Mouse (Mus musculus) common myeloid progenitor, adult 5-6 weeks (primary cell): ENCODE measurements around the gene Cfap126. TPM values are rescaled to one million over a fixed set of nuclear protein-coding genes. Genes with fewer than 3 reads are reported as not detected.
"Not testable (repeated sequence)": the region's sequence is repeated elsewhere in the genome, so short reads cannot be mapped to it uniquely, and the experiment has no call there.

Experiments used
- ATAC-seq: replicated peaks from 2 replicates; pipeline ENCODE4 v1.8.0; 2016; ENCODE audit warnings: low read depth, mild to moderate bottlenecking, moderate TSS enrichment, inconsistent platforms; ENCODE audit not compliant: poor library complexity, severe bottlenecking
- total RNA-seq: library from RNA; stranded (forward); fragments of 200-1000, 187-1606 nt; gene quantifications from 2 replicates; pipeline ENCODE4 v1.2.3, GENCODE M21; 2017

Gene Cfap126
- total RNA-seq, 1 experiment from 2014 or later, result 2.1 TPM

DNA sequence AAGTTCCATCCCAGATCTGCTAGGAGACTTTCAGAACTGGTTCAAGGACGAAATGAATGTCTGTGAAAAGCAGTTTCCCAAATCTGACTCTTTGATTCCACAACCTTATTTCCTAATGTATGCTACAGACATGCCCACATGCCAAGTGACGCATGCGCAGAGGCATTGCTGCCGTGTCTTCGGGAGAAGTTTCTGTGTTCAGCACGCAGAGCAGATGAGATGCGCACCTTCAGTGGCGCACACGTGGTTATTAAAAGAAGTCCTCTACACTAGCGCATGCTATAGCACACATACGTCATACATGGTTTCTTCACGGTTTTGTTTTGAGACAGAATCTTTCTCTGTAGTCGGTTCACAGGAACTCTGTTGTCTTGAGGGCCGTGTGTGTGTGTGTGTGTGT is 5.7 kb downstream of the Cfap126 start:
- no peak for ATAC-seq

DNA sequence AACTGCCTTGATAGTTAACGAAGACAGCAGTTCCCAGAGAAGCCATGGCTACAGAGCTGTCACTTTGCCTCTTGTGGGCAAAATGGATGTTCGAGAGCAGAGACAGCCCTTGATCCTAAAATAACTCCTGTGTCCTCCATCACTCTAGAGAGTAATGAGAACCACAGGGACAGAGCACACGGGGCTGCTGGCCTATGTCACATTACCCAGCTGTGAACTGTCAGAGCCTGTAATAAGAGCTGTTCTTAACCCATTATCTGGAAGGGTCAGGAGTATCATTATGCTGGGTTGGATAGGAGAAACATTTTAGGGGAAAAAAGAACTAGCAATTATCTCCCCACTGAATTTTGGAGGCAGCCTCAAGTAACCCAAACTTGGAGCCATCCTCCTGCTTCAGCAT is 7.2 kb downstream of the Cfap126 start:
- no peak for ATAC-seq

DNA sequence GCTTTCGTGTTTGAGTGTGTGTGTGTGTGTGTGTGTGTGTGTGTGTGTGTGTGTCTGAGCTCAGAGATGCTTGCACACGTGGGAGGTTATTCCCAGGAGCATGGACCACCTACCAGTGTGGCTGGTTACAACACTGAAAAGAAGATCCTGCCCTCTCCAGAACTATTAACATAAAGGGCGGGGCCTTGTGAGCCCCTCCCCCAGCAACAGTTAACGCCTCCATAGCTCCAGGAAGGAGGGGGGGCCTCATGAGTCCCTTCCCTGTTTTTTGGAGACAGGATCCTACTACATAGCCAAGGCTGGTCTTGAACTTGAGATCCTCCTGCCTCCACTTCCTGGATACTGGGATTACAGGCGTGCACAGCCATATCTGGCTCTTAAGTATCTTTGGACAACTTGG is 8.1 kb downstream of the Cfap126 start:
- ATAC-seq, result no peak

DNA sequence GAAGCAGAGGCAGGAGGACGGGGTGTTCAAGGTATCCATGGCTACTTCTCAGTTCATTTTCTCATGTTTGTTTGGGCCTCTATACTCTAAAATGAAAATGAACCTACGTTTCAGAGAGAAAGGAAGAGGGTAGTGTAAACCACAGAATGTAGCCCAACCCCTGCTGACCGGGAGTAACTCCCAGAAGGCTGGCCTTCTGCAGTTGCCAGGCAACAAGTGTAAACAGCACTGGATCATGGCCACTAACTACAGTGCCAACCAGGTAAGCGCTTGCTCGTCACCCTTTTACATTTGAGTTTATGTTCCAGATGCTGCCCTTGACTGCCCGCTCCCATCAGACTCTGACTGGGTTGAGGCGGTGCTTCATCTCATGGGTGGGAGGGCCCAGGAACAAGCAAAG is 9.2 kb downstream of the Cfap126 start:
- peak; percentile 87 for ATAC-seq

DNA sequence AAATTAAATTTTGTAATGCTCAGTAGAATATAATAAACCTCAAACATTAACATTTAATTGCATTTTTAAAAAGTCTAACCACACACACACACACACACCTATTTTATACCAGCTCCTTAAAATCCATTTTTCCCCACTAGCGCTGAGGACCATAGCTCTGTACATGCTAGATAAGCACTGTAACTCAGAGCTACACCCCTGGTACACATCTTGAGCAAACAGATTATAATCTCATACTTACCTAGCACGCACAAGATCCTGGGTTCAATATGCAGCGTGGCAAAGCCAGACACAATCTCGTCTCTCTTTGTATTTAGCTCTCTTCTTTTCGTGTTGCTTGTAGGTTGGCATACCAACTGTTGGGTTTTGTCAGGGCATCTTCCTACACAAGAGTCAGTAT is 10.7 kb downstream of the Cfap126 start:
- ATAC-seq, result no peak

DNA sequence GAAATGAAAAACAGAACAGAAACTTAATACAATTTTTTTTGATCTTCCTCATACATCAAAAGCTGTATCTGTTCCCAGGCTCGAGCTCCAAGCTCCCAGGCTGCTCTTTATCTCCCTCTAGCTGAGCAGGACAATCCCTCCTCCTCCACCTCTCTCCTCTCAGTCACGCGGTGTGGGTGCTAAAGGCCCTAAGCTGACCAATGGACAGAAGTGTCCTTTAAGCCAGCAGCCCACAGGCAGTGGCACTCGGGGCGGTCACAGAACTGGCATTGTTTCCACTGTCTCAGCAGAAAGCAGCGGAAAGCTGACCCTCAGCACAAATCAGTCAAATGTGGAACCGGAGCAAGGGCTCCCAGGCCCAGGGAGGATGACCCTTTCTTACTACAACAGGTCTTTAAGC is 15.5 kb downstream of the Cfap126 start:
- no peak for ATAC-seq

DNA sequence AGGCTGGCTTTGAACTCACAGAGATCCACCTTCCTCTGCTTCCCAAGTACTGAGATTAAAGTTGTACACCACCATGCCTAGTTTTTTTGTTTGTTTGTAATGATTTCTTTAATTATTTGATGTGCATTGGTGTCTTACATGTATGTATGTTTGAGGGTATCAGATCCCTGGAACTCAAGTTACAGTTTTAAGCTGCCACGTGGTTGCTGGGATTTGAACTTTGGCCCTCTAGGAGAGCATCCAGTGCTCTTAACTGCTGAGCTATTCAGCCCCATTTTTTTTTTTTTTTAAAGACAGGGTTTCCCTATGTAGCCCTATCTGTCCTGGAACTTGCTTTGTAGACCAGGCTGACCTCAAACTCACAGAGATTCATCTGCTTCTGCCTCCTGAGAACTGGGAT is 17.3 kb downstream of the Cfap126 start:
- no peak for ATAC-seq

DNA sequence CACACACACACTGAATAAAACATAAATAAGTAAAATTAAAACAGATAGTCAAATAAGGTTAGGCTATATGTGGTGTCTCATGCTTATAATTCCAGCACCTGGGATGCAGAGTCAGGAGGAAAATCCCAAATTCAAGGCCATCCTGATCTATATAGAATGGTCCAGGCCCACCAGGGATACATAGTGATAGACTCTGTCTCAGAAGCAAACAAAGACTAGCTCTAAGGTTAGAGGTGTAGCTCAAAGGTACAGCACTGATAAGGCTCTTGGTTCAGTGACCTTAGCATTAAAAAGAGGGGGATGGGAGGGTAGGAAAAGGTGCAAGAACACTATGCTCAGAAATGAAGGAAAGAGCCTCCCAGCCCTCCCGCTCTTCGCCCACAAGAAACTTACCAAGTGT is 21.9 kb downstream of the Cfap126 start:
- ATAC-seq, result no peak

DNA sequence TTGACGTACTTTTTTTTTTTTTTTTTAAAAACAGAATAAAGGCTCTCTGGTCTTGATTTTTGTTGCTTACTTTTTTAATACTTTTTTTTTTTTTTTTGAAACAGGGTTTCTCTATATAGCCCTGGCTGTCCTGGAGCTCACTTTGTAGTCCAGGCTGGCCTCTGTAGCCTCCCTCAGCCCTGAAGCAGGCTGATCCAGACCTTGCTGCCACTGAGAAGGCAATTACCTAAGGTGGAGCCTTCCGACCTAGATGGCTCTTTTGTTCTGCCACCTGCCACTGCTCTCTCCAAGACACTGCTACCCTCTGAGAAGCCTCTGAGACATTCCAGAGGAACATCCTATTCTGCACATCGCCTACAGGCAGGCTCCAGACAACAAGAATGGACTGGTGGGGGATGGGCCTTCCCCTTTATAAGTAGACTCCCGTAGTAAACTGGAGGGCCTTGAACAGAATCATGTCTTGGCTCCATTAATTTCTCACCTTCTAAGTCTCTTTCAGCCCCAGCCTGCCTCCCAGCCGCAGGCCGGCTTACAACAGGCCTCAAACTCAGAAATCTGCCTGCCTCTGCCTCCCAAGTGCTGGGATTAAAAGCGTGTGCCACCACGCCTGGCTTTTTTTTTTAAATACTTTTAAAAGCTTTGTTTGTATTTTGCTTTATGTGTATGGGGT is 23.9 kb downstream of the Cfap126 start:
- not testable (repeated sequence) for ATAC-seq

DNA sequence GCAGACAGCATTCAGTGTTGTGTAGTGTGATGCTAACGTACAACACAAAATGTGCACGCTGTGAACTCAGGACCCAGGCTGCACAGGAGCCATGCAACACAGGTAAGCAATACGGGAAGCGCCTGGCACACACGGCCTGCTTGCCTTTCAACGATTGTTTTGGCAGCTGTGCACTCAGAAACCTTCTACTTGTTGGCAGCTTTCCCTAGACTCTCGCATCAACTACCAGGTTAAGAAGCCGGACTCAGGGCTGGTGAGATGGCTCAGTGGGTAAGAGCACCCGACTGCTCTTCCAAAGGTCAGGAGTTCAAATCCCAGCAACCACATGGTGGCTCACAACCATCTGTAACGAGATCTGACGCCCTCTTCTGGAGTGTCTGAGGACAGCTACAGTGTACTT is 29.3 kb downstream of the Cfap126 start:
- not testable (repeated sequence) for ATAC-seq

DNA sequence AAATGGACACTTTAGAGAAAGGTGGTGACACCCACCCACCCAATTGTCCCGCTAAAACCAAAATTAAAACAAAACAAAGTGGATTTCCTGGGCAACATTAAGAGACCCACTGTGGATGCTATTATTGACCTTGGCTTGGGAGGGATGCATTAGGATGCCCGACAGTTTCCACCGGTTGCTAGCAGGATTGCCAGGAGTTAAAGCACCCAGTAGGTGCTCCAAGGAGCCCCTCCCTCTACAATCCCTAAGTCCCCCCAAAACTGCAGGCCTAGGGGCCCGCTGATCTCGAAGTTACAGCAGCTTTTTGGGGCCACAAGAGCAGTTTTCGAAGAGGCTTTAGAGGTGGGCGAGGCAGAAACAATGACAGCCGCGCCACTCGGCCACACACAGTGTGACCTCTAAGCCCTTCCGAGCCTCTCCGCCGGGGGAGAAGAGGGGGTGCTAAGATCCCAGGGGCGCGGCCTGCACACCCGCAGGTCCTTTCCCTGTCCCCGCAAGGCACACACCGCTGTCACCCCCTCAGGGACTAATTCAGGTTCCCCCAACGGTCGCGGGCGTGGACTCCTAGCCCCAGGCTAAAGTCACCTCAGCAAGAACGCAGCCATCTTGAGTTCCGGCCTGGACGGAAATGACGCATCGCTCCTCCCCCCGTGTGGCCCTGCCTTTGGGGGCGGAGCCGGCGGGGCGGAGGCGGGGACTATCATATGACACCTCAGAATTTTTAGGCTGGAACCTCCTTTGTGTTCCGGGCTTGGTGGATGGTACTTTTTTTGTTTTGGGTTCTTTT is 36.4 kb downstream of the Cfap126 start, which contains the start of the genes Sdhc and Mpz:
Gene Sdhc (minus strand): TSS at position 630 of the 787 bp plus-strand sequence.
Gene Mpz (plus strand): TSS at position 738 of the 787 bp plus-strand sequence.
- peak; percentile 98 for ATAC-seq

DNA sequence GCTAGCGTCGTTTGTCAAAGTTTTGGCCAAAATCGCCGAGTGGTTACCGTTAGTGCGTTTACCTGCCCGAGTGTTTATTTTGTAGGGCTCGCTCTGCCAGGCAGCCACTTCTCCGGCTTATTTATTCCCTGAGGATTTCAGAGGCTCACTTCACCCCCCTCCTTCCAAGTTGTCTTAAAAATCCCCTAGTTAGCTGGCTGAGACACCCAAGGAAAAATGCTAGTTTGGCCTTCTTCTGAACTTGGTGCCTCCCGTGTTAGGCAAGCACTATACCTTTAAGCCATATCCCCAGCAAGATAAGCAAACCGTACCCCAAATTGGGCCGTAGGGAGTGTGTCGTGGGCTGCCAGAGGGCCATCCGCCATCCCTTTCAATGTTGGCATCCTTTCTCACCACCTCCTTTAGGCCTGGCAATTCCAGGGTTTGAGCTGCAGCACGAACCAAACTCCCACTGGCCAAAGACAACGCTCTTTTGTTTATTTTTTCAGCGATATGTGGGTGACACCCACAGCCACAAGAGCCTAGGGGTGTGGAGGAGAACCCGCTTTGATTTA is 37.2 kb downstream of the Cfap126 start:
- ATAC-seq, result peak; percentile 23; the same call in 1 of the 2 replicates

DNA sequence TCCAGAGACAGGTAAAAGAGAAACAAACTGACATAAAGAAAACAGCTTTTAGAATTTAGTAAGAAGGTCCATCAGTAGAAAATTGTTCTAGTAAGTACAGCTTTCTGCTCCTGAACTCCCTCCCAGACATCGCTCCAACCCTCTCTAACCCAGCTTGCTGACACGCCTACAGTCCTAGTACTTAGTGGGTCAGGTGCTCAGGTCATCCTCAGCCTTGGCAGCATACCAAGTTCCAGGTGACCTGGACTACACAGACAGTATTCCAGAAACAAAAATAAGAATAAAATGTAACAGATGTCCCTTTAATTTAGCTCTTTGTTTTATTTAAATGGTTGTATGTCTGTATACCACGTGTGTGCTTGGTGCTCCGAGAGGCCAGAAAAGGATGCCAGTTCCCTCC is 38.2 kb downstream of the Cfap126 start:
- no peak for ATAC-seq

DNA sequence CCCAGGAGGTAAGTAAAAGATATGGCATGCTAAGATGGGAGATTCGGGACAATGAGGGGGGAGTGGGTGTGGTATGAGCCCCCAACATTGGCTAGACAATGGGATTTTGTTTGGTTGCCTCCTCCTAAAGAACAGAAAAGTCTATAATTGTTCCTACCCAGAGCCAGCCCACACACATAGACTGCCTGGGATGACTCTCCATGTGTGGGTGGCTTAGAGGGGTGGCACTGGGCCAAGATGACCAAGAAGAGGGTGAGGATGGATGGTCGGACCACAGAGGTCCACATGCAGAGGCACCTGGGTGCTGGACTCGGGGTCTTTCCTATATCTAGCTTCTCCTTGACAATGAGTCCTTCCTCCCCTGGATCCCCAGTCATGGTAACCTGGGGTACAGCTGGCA is 42.9 kb downstream of the Cfap126 start:
- no peak for ATAC-seq

DNA sequence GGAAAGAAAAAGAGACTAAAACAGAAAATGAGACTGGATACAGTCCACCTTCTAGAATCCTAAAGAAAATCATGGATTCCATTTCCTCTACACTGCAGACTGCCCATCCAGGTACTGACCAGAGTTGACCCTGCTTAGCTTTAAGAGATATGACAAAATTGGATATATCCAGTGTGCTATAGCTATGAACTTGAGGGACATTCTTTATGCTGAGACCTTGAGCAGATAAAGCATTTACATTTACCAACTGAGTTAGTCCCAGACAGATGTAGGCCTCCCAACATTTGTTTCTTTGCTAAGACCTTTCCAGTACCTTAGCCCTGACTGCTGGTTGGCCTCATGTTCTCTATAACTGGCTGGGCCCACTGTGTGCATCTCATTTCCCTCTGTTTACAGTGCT is 44.2 kb downstream of the Cfap126 start:
- no peak for ATAC-seq

DNA sequence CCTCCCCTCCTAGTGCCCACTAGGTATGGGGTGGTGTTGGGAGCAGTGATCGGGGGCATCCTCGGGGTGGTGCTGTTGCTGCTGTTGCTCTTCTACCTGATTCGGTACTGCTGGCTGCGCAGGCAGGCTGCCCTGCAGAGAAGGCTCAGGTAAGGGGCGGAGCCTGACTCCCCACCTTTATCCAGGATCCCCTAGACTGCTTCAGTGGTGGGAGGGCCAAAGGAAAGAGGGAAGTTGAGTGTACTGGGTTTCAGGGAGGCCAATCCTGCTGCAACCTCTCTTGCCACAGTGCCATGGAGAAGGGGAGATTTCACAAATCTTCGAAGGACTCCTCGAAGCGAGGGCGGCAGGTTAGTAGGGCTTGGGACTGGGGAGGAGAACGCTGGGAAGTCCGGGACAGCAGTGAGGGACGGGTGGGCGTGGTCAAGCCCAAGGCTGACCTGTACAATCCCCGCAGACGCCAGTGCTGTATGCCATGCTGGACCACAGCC is 45.8 kb downstream of the Cfap126 start:
- ATAC-seq, result peak; percentile 53

DNA sequence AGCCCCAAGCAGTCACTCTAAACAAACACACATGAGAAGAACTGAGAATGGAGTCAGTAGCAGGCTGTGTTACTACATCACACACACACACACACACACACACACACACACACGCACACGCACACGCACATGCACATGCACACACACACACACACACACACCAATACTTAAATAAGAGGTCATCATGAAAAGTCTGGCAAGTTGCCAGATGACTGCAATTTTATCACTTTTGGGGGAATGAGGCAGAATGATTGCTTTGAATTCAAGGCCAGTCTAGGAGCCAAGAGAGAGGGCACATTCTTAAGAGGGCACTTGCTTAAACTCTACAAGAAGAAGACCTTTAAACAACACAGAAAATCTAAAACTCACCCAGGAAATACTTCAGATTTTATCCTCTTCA is 48.8 kb downstream of the Cfap126 start:
- no peak for ATAC-seq

DNA sequence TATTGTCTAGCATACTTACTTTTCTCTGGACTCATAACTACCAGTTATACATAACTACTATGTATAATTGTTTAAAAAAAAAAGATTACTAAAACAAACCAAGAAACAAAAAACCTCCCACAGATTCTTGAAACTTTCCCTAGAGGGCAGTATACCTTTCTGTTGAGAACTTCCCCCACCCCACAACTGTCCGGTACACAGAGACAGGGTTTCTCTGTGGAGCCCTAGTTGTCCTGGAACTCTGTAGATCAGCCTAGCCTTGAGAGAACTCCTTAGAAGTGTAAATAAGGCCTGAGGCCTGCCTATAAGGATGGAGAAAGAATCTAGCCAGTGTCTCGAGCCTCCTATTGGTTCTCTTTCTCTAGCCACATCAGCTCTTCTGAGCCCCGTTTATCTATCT is 50.5 kb downstream of the Cfap126 start:
- ATAC-seq, result peak; percentile 51

DNA sequence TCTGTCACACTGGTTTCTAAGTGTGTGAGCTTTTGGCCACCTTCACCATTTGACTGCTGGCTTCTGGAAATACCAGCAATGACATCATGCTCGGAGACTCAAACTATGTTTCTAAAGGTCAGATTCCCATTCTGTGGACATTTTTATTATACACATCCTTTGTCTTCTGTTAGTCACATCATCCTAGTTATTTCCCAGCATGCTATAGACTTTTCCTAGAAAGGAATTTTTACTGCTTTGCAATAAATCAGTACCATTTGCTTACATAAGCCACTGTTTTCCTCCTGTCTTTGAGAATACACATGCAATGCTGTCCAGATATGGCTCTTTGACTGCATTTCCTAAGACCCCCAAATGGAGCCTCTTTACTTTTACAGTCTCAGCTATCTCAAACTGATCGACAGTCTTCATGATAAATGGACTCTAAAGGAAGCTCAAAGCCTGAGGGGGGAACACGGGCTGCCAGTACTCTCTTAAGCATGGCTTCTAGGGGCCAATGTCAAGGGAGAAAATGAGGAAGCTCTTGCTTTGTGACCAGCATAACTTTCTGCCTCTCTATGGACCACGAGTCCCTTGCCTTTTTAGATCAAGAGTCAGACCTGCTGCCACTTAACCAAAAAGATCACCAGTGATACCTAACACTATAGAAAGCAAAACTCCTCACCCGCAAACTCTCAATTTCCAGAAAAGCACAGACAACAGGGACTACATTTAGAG is 52.1 kb downstream of the Cfap126 start:
- ATAC-seq, result peak; percentile 37; the same call in 1 of the 2 replicates

DNA sequence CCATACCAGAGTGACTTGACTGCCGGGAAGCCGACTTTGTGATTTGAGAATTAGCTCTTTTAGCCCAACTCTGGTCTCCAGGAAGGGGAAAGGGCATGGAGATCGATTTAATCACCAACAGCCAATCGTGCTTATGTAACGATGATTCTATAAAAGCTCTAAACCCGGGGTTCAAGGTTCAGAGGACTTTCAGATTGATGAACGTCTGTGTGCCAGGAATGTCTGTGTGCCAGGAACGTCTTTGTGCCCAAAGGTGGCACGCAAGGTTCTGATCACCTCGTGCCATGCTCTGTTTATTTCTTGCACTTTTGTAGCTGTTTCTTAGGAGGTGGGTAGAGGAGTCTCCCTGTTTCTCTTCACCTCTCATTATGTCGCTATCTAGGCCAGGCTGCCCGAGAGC is 55.2 kb downstream of the Cfap126 start:
- ATAC-seq, result no peak
